Mouse (Mus musculus): ENCODE data around the gene Hebp2. TPM values are rescaled to one million over a fixed set of nuclear protein-coding genes. Genes with fewer than 3 reads are reported as not detected.

Hebp2 gene
- polyA plus RNA-seq, 1 experiment from 2014 or later: 15.5 TPM

- WGBS: 80% methylated on average over 4 of the region's 4 CpGs
- H3K27me3 ChIP-seq (replicated peaks; ENCODE audit: low read depth, poor library complexity, severe bottlenecking): peaks cover 6% of the 10 kb centered on the region; the same call in 1 of the 2 replicates
- H3K4me3 ChIP-seq: no peak overlapping the region
- H3K4me1 ChIP-seq: peaks cover 24% of the 10 kb centered on the region
- no peak for DNase-seq (ENCODE audit: low spot score)
- H3K9me3 ChIP-seq: no peaks in the 10 kb centered on the region
- H3K36me3 ChIP-seq (replicated peaks): peaks cover 55% of the 10 kb centered on the region
- H3K27ac ChIP-seq (replicated peaks): no peak overlapping the region
These were observed 16.7 kb downstream of the Hebp2 start for GRCm38 (mm10) chr10:18529177-18529576.

- Histone ChIP-seq H3K27ac (replicated peaks) (no peak overlapping the region), H3K36me3 (replicated peaks) (peaks cover 58% of the 10 kb centered on the region), H3K9me3 (no peaks in the 10 kb centered on the region), H3K4me1 (peaks cover 24% of the 10 kb centered on the region), H3K4me3 (no peak overlapping the region), H3K27me3 (replicated peaks; ENCODE audit: low read depth, poor library complexity, severe bottlenecking) (peaks cover 6% of the 10 kb centered on the region; the same call in 1 of the 2 replicates)
- DNase-seq (ENCODE audit: low spot score): no peak
- 55% methylated on average over 5 of the region's 5 CpGs for WGBS
These were observed 17.4 kb downstream of the Hebp2 start for GRCm38 (mm10) chr10:18528475-18528874.

- no peak overlapping the region for H3K27ac ChIP-seq (replicated peaks)
- no peak for DNase-seq (ENCODE audit: low spot score)
- peaks cover 24% of the 10 kb centered on the region for H3K4me1 ChIP-seq
- 78% methylated on average over 7 of the region's 7 CpGs for whole genome bisulfite sequencing
- peaks cover 6% of the 10 kb centered on the region; the same call in 1 of the 2 replicates for H3K27me3 ChIP-seq (replicated peaks; ENCODE audit: low read depth, poor library complexity, severe bottlenecking)
- no peak overlapping the region for H3K4me3 ChIP-seq
- no peaks in the 10 kb centered on the region for H3K9me3 ChIP-seq
- peaks cover 60% of the 10 kb centered on the region for H3K36me3 ChIP-seq (replicated peaks)
These were observed 18.1 kb downstream of the Hebp2 start for GRCm38 (mm10) chr10:18527766-18528165.

- Histone ChIP-seq H3K4me1 (peaks cover 24% of the 10 kb centered on the region), H3K9me3 (no peaks in the 10 kb centered on the region), H3K27ac (replicated peaks) (peak overlapping the region; percentile 35), H3K4me3 (no peak overlapping the region), H3K36me3 (replicated peaks) (peaks cover 56% of the 10 kb centered on the region), H3K27me3 (replicated peaks; ENCODE audit: low read depth, poor library complexity, severe bottlenecking) (peaks cover 6% of the 10 kb centered on the region; the same call in 1 of the 2 replicates)
- no peak for DNase-seq (ENCODE audit: low spot score)
- 78% methylated on average over 20 of the region's 20 CpGs for WGBS
These were observed 18.8 kb downstream of the Hebp2 start for GRCm38 (mm10) chr10:18526851-18527675.

- Histone ChIP-seq H3K9me3 (no peaks in the 10 kb centered on the region), H3K36me3 (replicated peaks) (peaks cover 49% of the 10 kb centered on the region), H3K4me1 (peaks cover 24% of the 10 kb centered on the region), H3K4me3 (no peak overlapping the region), H3K27me3 (replicated peaks; ENCODE audit: low read depth, poor library complexity, severe bottlenecking) (no peaks in the 10 kb centered on the region), H3K27ac (replicated peaks) (peak overlapping the region; percentile 49)
- DNase-seq (ENCODE audit: low spot score): no peak
- WGBS: 83% methylated on average over 22 of the region's 22 CpGs
These were observed 19.6 kb downstream of the Hebp2 start for GRCm38 (mm10) chr10:18526184-18526850.

- peak overlapping the region; percentile 49 for H3K27ac ChIP-seq (replicated peaks)
- 41% methylated on average over 9 of the region's 9 CpGs for WGBS
These were observed 20.1 kb downstream of the Hebp2 start for GRCm38 (mm10) chr10:18525726-18526125.

GRCm38 (mm10) chr10:18525311-18525710, 20.6 kb downstream of the Hebp2 start:
- Histone ChIP-seq H3K27me3 (replicated peaks; ENCODE audit: low read depth, poor library complexity, severe bottlenecking) (no peaks in the 10 kb centered on the region), H3K4me3 (no peak overlapping the region), H3K4me1 (peaks cover 24% of the 10 kb centered on the region), H3K9me3 (no peaks in the 10 kb centered on the region), H3K27ac (replicated peaks) (0 out of 2 replicates have a peak overlapping the region, but pooled peaks have one; percentile 3), H3K36me3 (replicated peaks) (peaks cover 48% of the 10 kb centered on the region)
- 76% methylated on average over 15 of the region's 15 CpGs for WGBS
- DNase-seq (ENCODE audit: low spot score): no peak

More at GRCm38 (mm10) chr10:18525726-18526125, 20.1 kb downstream of the Hebp2 start:
- Histone ChIP-seq H3K36me3 (replicated peaks) (peaks cover 48% of the 10 kb centered on the region), H3K27me3 (replicated peaks; ENCODE audit: low read depth, poor library complexity, severe bottlenecking) (no peaks in the 10 kb centered on the region), H3K4me3 (no peak overlapping the region), H3K4me1 (peaks cover 24% of the 10 kb centered on the region), H3K9me3 (no peaks in the 10 kb centered on the region)
- peak; percentile 30 for DNase-seq (ENCODE audit: low spot score)

- no peak for DNase-seq (ENCODE audit: low spot score)
- Histone ChIP-seq H3K4me1 (peaks cover 24% of the 10 kb centered on the region), H3K9me3 (no peaks in the 10 kb centered on the region), H3K36me3 (replicated peaks) (peaks cover 52% of the 10 kb centered on the region), H3K27ac (replicated peaks) (no peak overlapping the region), H3K27me3 (replicated peaks; ENCODE audit: low read depth, poor library complexity, severe bottlenecking) (no peaks in the 10 kb centered on the region), H3K4me3 (no peak overlapping the region)
- 85% methylated on average over 2 of the region's 2 CpGs for WGBS
These were observed 23.3 kb downstream of the Hebp2 start for GRCm38 (mm10) chr10:18522556-18522955.

- Histone ChIP-seq H3K9me3 (no peaks in the 10 kb centered on the region), H3K27me3 (replicated peaks; ENCODE audit: low read depth, poor library complexity, severe bottlenecking) (no peaks in the 10 kb centered on the region), H3K4me3 (no peak overlapping the region), H3K27ac (replicated peaks) (no peak overlapping the region), H3K4me1 (peaks cover 19% of the 10 kb centered on the region), H3K36me3 (replicated peaks) (peaks cover 26% of the 10 kb centered on the region)
- 88% methylated on average over 11 of the region's 11 CpGs for WGBS
- DNase-seq (ENCODE audit: low spot score): no peak
These were observed 34.4 kb downstream of the Hebp2 start for GRCm38 (mm10) chr10:18511496-18511895.

GRCm38 (mm10) chr10:18510663-18511062, 35.2 kb downstream of the Hebp2 start:
- peaks cover 20% of the 10 kb centered on the region for H3K36me3 ChIP-seq (replicated peaks)
- no peak overlapping the region for H3K27ac ChIP-seq (replicated peaks)
- WGBS: 87% methylated on average over 3 of the region's 3 CpGs
- H3K4me3 ChIP-seq: no peak overlapping the region
- DNase-seq (ENCODE audit: low spot score): no peak
- no peaks in the 10 kb centered on the region for H3K9me3 ChIP-seq
- peaks cover 28% of the 10 kb centered on the region for H3K4me1 ChIP-seq
- H3K27me3 ChIP-seq (replicated peaks; ENCODE audit: low read depth, poor library complexity, severe bottlenecking): no peaks in the 10 kb centered on the region

GRCm38 (mm10) chr10:18508586-18508985, 37.3 kb downstream of the Hebp2 start:
- H3K27ac ChIP-seq (replicated peaks): no peak overlapping the region
- peaks cover 33% of the 10 kb centered on the region for H3K4me1 ChIP-seq
- H3K4me3 ChIP-seq: no peak overlapping the region
- H3K9me3 ChIP-seq: no peaks in the 10 kb centered on the region
- no peak for DNase-seq (ENCODE audit: low spot score)
- peaks cover 16% of the 10 kb centered on the region for H3K36me3 ChIP-seq (replicated peaks)
- H3K27me3 ChIP-seq (replicated peaks; ENCODE audit: low read depth, poor library complexity, severe bottlenecking): no peaks in the 10 kb centered on the region
- 92% methylated on average over 1 of the region's 1 CpGs for WGBS

GRCm38 (mm10) chr10:18507869-18508473, 37.9 kb downstream of the Hebp2 start:
- Histone ChIP-seq H3K27me3 (replicated peaks; ENCODE audit: low read depth, poor library complexity, severe bottlenecking) (no peaks in the 10 kb centered on the region), H3K4me1 (peaks cover 33% of the 10 kb centered on the region)
- WGBS: 62% methylated on average over 2 of the region's 2 CpGs

More at GRCm38 (mm10) chr10:18507869-18508473, 37.9 kb downstream of the Hebp2 start:
- peaks cover 20% of the 10 kb centered on the region for H3K36me3 ChIP-seq (replicated peaks)
- H3K27ac ChIP-seq (replicated peaks): no peak overlapping the region
- H3K4me3 ChIP-seq: no peak overlapping the region
- no peaks in the 10 kb centered on the region for H3K9me3 ChIP-seq
- DNase-seq (ENCODE audit: low spot score): no peak

Data from embryonic facial prominence, embryonic 10.5 days (tissue).